8 mouse cellular contexts compared by ENCODE assay signal in the genomic region with DNA sequence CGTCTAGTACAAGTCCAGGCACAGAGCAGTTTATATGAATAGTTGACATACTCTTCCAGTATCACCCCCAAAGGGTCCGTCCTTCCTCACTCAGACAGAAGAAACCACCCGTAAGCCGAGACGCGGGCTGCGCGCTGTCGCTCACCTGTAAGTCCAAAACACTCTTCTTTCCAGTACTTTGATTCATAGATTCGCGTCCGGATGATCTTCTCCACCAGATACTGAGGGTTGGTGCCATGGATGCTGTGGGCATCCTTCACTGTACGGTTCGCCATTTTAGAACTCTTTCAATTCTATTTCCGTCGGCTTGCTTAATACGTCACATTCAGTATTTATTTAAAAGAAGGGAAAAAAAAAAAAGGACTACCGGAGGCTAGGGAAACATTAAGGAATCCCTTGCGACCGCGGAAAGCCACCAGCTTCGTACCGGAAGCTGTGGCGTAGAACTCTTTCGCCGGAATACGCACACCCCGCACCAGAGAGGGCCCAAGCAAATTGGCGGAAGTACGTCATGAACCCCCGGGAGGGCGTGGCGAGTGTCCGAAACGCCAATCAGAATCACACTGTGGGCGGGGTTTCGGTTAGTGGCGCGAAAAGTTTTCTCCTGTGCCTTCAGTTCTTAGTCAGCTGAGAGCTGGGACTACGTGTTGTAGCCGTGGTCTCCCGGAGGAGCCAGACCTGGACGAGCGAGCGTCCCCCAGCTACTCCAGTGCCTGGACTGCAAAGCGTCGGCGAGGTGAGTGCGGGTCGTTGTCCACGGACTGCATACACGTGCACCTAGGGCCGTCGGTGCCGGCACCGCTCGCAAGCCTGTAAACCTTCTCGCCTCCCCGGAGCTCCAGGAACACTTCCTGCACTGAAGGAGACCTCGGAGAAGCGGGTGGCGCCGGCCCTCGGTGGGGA. TPM values are rescaled to one million over a fixed set of nuclear protein-coding genes. Genes with fewer than 3 reads are reported as not detected.
DNase-seq lines count a peak whose midpoint lies in the region; ATAC-seq lines count a peak whose summit lies in the region.

A gene (minus strand): TSS at position 497 of the 903 bp plus-strand sequence.
A gene (plus strand): TSS at position 584 of the 903 bp plus-strand sequence.

- peak within 1 kb of the TSS; percentile 86 for H3K9ac ChIP-seq in lung, embryonic 16.5 days (ENCODE audit: low read length)

- peaks cover 13% of the 10 kb centered on the region for H3K4me1 ChIP-seq in lung, embryonic 16.5 days (replicated peaks; ENCODE audit: control insufficient read depth, insufficient read depth, low read length)

- H3K9me3 ChIP-seq in lung, embryonic 16.5 days (ENCODE audit: control insufficient read depth, low read length), result no peaks in the 10 kb centered on the region

- DNase-seq in MEL-GATA-1-ER (ENCODE audit: extremely low read depth, low read depth), result peak; percentile 96
- peak; percentile 96 for DNase-seq in cerebellum, adult 8-10 months
- DNase-seq in forelimb bud, embryonic 11.5 days (ENCODE audit: low read depth, low spot score), result peak; percentile 99
- DNase-seq in layer of hippocampus, adult 9-10 months (ENCODE audit: low spot score), result peak; percentile 88
- peak; percentile 90 for DNase-seq in ovary, postnatal 10 days (ENCODE audit: low spot score)
- DNase-seq in thymus, postnatal 10 days (ENCODE audit: low spot score in 2 of 2), result peak; percentile 94 to 98

- H3K36me3 ChIP-seq in lung, embryonic 16.5 days (ENCODE audit: control insufficient read depth, insufficient read depth, low read length), result peaks cover 5% of the 10 kb centered on the region; the same call in 1 of the 2 replicates

- no peaks in the 10 kb centered on the region for H3K27me3 ChIP-seq in lung, embryonic 16.5 days (ENCODE audit: control insufficient read depth, insufficient read depth, low read depth, low read length)

- peak within 1 kb of the TSS; percentile 75 for H3K4me2 ChIP-seq in lung, embryonic 16.5 days (ENCODE audit: low read depth, low read length)

- H3K4me3 ChIP-seq in lung, embryonic 16.5 days (ENCODE audit: low read length), result peak within 1 kb of the TSS; percentile 98

- WGBS in lung, embryonic 16.5 days, result under 1% methylated on average over 64 of the region's 64 CpGs

- H3K27ac ChIP-seq in lung, embryonic 16.5 days (ENCODE audit: low read length), result peak within 1 kb of the TSS; percentile 75

- ATAC-seq in hematopoietic stem cell, adult 5-6 weeks (replicated peaks in 1 of 2; ENCODE audit: insufficient read depth in 1 of 2, low FRiP score in 2 of 2, low TSS enrichment in 1 of 2, low read depth in 1 of 2, poor library complexity in 2 of 2, severe bottlenecking in 2 of 2), result peak; percentile 96 to 99
- ATAC-seq in lung, embryonic 16.5 days (ENCODE audit: low read depth), result peak; percentile 99

RNA-seq across cellular contexts. Expression of the first gene that starts in this region (rescaled TPM):
- 122 and 132 TPM in 2 replicates for total RNA-seq in hematopoietic stem cell, adult 5-6 weeks (2017)
- polyA plus RNA-seq in lung, embryonic 16.5 days (2015; fragmentation: Nextera tagmentation; extraction: Ambion mirVana), result 79.9 and 80.4 TPM in 2 replicates

RNA-seq across cellular contexts. Expression of the second gene that starts in this region (rescaled TPM):
- total RNA-seq in hematopoietic stem cell, adult 5-6 weeks (2017), result 5.8 and 7.2 TPM in 2 replicates
- polyA plus RNA-seq in lung, embryonic 16.5 days (2015; fragmentation: Nextera tagmentation; extraction: Ambion mirVana), result 8.0 and 8.9 TPM in 2 replicates

Comparison
In these comparisons a context has a peak if more than half of its experiments do, and no peak if none do; other contexts are left out.
1. Peak in every context shown above with its lines: DNase-seq, ATAC-seq, H3K4me3 ChIP-seq and H3K27ac ChIP-seq.